Mouse (Mus musculus): Measurements from ENCODE around the gene Ankrd55. TPM values are rescaled to one million over a fixed set of nuclear protein-coding genes. Genes with fewer than 3 reads are reported as not detected.

The Ankrd55 gene
- 1 to 10 TPM in 6 of 26 experiments, under 1 TPM in 16, not detected in 4; 0.29 to 3.2 (median 0.78) TPM for total RNA-seq (2018; cell fraction: chromatin; rRNA removed)
- 1 to 10 TPM in 18 of 26 experiments, under 1 TPM in 8; 0.53 to 2.4 (median 1.3) TPM for total RNA-seq (2018; cell fraction: cytosol; rRNA removed)
- total RNA-seq (2018; cell fraction: nucleus; rRNA removed), result 1 to 10 TPM in 7 of 26 experiments, under 1 TPM in 17, not detected in 2; 0.30 to 2.7 (median 0.79) TPM
- 1.0 to 2.7 TPM (median 1.7 TPM) in 3 replicates for polyA plus RNA-seq (2018)

GRCm38 (mm10) chr13:112288225-112289178 lies at the start of gene Ankrd55:
TSS of gene Ankrd55 (plus strand) at chr13:112288451.
- H3K36me3 ChIP-seq (ENCODE audit: inconsistent target), result no peaks in the 10 kb centered on the region
- H3K4me3 ChIP-seq (ENCODE audit: inconsistent target), result no peak within 1 kb of the TSS
- WGBS (ENCODE audit: missing documents), result 36% methylated on average over 22 of the region's 22 CpGs
- H3K79me2 ChIP-seq (ENCODE audit: inconsistent target), result no peaks in the 10 kb centered on the region
- H3K27ac ChIP-seq, result no peak within 1 kb of the TSS

GRCm38 (mm10) chr13:112239239-112239638 lies 49.0 kb upstream of the Ankrd55 start:
- no peaks in the 10 kb centered on the region for H3K36me3 ChIP-seq (ENCODE audit: inconsistent target)
- no peaks in the 10 kb centered on the region for H3K79me2 ChIP-seq (ENCODE audit: inconsistent target)
- H3K27ac ChIP-seq, result no peak overlapping the region
- H3K4me3 ChIP-seq (ENCODE audit: inconsistent target), result no peak overlapping the region
- WGBS (ENCODE audit: missing documents), result 90% methylated on average over 2 of the region's 2 CpGs

- Histone ChIP-seq H3K27ac (no peak overlapping the region), H3K36me3 (ENCODE audit: inconsistent target) (no peaks in the 10 kb centered on the region), H3K79me2 (ENCODE audit: inconsistent target) (no peaks in the 10 kb centered on the region), H3K4me3 (ENCODE audit: inconsistent target) (no peak overlapping the region)
- 75% methylated on average over 8 of the region's 8 CpGs for WGBS (ENCODE audit: missing documents)
These were observed 46.8 kb upstream of the Ankrd55 start for GRCm38 (mm10) chr13:112241431-112241830.

GRCm38 (mm10) chr13:112245131-112245530 lies 43.1 kb upstream of the Ankrd55 start:
- Histone ChIP-seq H3K79me2 (ENCODE audit: inconsistent target) (no peaks in the 10 kb centered on the region), H3K4me3 (ENCODE audit: inconsistent target) (no peak overlapping the region), H3K36me3 (ENCODE audit: inconsistent target) (no peaks in the 10 kb centered on the region), H3K27ac (no peak overlapping the region)
- WGBS (ENCODE audit: missing documents), result 95% methylated on average over 5 of the region's 5 CpGs

GRCm38 (mm10) chr13:112251433-112251832 lies 36.8 kb upstream of the Ankrd55 start:
- Histone ChIP-seq H3K79me2 (ENCODE audit: inconsistent target) (no peaks in the 10 kb centered on the region), H3K36me3 (ENCODE audit: inconsistent target) (no peaks in the 10 kb centered on the region), H3K4me3 (ENCODE audit: inconsistent target) (no peak overlapping the region), H3K27ac (no peak overlapping the region)
- WGBS (ENCODE audit: missing documents), result 50% methylated on average over 2 of the region's 2 CpGs

GRCm38 (mm10) chr13:112252012-112252411 lies 36.2 kb upstream of the Ankrd55 start:
- Histone ChIP-seq H3K36me3 (ENCODE audit: inconsistent target) (no peaks in the 10 kb centered on the region), H3K79me2 (ENCODE audit: inconsistent target) (no peaks in the 10 kb centered on the region), H3K4me3 (ENCODE audit: inconsistent target) (no peak overlapping the region), H3K27ac (no peak overlapping the region)
- 81% methylated on average over 3 of the region's 3 CpGs for WGBS (ENCODE audit: missing documents)

- no peak overlapping the region for H3K4me3 ChIP-seq (ENCODE audit: inconsistent target)
- no peaks in the 10 kb centered on the region for H3K36me3 ChIP-seq (ENCODE audit: inconsistent target)
- 94% methylated on average over 13 of the region's 13 CpGs for WGBS (ENCODE audit: missing documents)
- no peaks in the 10 kb centered on the region for H3K79me2 ChIP-seq (ENCODE audit: inconsistent target)
- H3K27ac ChIP-seq, result no peak overlapping the region
These were observed 35.1 kb upstream of the Ankrd55 start for GRCm38 (mm10) chr13:112252991-112253620.

GRCm38 (mm10) chr13:112254116-112254515 lies 34.1 kb upstream of the Ankrd55 start:
- Histone ChIP-seq H3K4me3 (ENCODE audit: inconsistent target) (no peak overlapping the region), H3K36me3 (ENCODE audit: inconsistent target) (no peaks in the 10 kb centered on the region)
- WGBS (ENCODE audit: missing documents), result 96% methylated on average over 8 of the region's 8 CpGs

GRCm38 (mm10) chr13:112255862-112256261 lies 32.4 kb upstream of the Ankrd55 start:
- Histone ChIP-seq H3K36me3 (ENCODE audit: inconsistent target) (no peaks in the 10 kb centered on the region), H3K4me3 (ENCODE audit: inconsistent target) (no peak overlapping the region), H3K27ac (no peak overlapping the region), H3K79me2 (ENCODE audit: inconsistent target) (no peaks in the 10 kb centered on the region)
- 93% methylated on average over 5 of the region's 5 CpGs for WGBS (ENCODE audit: missing documents)

More at GRCm38 (mm10) chr13:112254116-112254515, 34.1 kb upstream of the Ankrd55 start:
- Histone ChIP-seq H3K27ac (no peak overlapping the region), H3K79me2 (ENCODE audit: inconsistent target) (no peaks in the 10 kb centered on the region)

GRCm38 (mm10) chr13:112258478-112258877 lies 29.8 kb upstream of the Ankrd55 start:
- no peaks in the 10 kb centered on the region for H3K79me2 ChIP-seq (ENCODE audit: inconsistent target)
- no peak overlapping the region for H3K27ac ChIP-seq
- WGBS (ENCODE audit: missing documents), result 14% methylated on average over 10 of the region's 10 CpGs
- H3K4me3 ChIP-seq (ENCODE audit: inconsistent target), result no peak overlapping the region
- H3K36me3 ChIP-seq (ENCODE audit: inconsistent target), result no peaks in the 10 kb centered on the region

- no peak overlapping the region for H3K27ac ChIP-seq
- no peaks in the 10 kb centered on the region for H3K36me3 ChIP-seq (ENCODE audit: inconsistent target)
- H3K79me2 ChIP-seq (ENCODE audit: inconsistent target), result no peaks in the 10 kb centered on the region
- 42% methylated on average over 2 of the region's 2 CpGs for WGBS (ENCODE audit: missing documents)
- no peak overlapping the region for H3K4me3 ChIP-seq (ENCODE audit: inconsistent target)
These were observed 28.9 kb upstream of the Ankrd55 start for GRCm38 (mm10) chr13:112259398-112259797.

GRCm38 (mm10) chr13:112264666-112265065 lies 23.6 kb upstream of the Ankrd55 start:
- 8% methylated on average over 4 of the region's 4 CpGs for WGBS (ENCODE audit: missing documents)
- Histone ChIP-seq H3K79me2 (ENCODE audit: inconsistent target) (no peaks in the 10 kb centered on the region), H3K4me3 (ENCODE audit: inconsistent target) (no peak overlapping the region), H3K27ac (no peak overlapping the region), H3K36me3 (ENCODE audit: inconsistent target) (no peaks in the 10 kb centered on the region)

- Histone ChIP-seq H3K4me3 (ENCODE audit: inconsistent target) (no peak overlapping the region), H3K79me2 (ENCODE audit: inconsistent target) (no peaks in the 10 kb centered on the region), H3K27ac (no peak overlapping the region), H3K36me3 (ENCODE audit: inconsistent target) (no peaks in the 10 kb centered on the region)
- 21% methylated on average over 4 of the region's 5 CpGs for WGBS (ENCODE audit: missing documents)
These were observed 16.2 kb upstream of the Ankrd55 start for GRCm38 (mm10) chr13:112271901-112272537.

GRCm38 (mm10) chr13:112274636-112275035 lies 13.6 kb upstream of the Ankrd55 start:
- Histone ChIP-seq H3K36me3 (ENCODE audit: inconsistent target) (no peaks in the 10 kb centered on the region), H3K79me2 (ENCODE audit: inconsistent target) (no peaks in the 10 kb centered on the region), H3K4me3 (ENCODE audit: inconsistent target) (no peak overlapping the region), H3K27ac (no peak overlapping the region)
- WGBS (ENCODE audit: missing documents), result 94% methylated on average over 3 of the region's 3 CpGs

Data from macrophage (primary cell).